Mouse (Mus musculus) effector memory CD4-positive, alpha-beta T cell, adult 5 months (primary cell): Measurements from ENCODE around the gene Gid8. TPM values are rescaled to one million over a fixed set of nuclear protein-coding genes. Genes with fewer than 3 reads are reported as not detected.

Experiments used
- polyA plus RNA-seq: library from polyadenylated mRNA; unstranded; fragments of 100-300 nt; shearing (Covaris generic); gene quantifications from one replicate; pipeline ENCODE4 v1.2.1, GENCODE M21; 2017

The Gid8 gene
- 18.7 TPM for polyA plus RNA-seq

DNA sequence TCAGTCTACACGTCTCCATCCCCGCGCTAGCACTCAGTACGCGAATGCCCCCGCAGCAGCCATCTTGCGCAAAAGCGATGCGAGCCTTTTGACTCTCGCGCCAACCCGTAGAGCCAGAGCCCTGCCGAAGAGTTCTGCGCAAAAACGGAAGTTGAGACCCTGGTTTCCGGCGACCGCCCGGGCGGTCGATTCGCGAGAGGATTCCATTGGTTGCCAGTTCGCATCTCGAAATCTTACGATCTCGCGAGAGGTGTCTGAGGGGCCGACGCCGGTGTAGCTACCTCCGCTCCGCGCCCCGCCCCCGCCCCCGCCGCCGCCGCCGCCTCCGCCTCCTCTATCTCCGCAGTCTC lies at the start of gene Gid8, which contains the start of gene Dido1:
Gene Gid8, plus strand, starts transcription at position 195 of the 350 bp plus-strand sequence.
Gene Dido1, minus strand, starts transcription at position 77 of the 350 bp plus-strand sequence.

DNA sequence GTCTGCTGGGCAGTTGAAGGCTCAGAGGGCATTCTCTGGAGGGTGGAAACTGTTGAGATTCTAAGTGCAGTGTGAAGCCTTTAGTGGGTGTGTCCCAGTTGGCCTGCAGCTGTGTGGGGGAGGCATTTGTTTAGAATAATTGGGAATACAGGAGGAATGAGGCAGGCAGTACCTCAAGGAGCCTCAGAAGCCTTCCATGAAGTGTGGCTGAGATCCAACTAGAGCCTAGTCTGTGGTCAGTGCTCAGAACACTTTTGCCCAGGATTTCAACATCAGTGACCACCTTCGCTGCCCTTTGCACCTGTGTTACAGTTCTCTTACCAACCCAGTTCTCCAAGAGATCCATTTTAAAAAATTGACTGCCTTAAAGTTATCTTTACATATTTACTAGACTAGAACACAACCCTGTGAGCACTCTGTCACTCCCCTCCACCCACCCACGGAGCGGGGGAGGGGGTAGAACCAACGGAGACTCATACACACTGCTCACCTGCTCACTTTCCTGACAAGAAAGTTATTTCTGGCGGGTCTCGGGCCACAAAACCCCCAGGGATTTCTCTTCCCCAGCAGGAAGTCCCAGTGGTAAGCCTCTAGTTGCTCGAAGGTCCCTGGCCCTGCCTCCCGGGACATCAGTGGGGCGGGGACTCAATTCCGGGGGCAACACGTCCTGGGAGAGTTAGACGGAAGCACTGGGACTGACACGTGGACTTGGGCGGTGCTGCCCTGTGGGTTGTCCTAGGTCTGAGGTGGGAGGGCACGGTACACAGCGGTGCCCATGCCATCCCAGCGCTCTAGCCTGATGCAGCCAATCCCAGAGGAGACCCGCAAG lies 14.9 kb downstream of the Gid8 start, which contains the start of gene Slc17a9:
Gene Slc17a9, plus strand, starts transcription at position 679 of the 829 bp plus-strand sequence.

Other genes starting within 250 kb of the Gid8 start
- not detected for gene Ntsr1, start 210.1 kb upstream of the Gid8 start, polyA plus RNA-seq
- 42.8 TPM for gene Mrgbp, start 128.8 kb upstream of the Gid8 start, polyA plus RNA-seq
- gene Ogfr, start 120.9 kb upstream of the Gid8 start, polyA plus RNA-seq, result 62.9 TPM
- gene Col9a3, start 112.3 kb upstream of the Gid8 start, polyA plus RNA-seq, result 0.65 TPM
- not detected for gene Tcfl5, start 67.4 kb upstream of the Gid8 start, polyA plus RNA-seq
- 37.2 TPM for gene Dido1, start 118 bp upstream of the Gid8 start, polyA plus RNA-seq
- 39.4 TPM for gene Slc17a9, start 15.1 kb downstream of the Gid8 start, polyA plus RNA-seq
- gene Bhlhe23, start 66.8 kb downstream of the Gid8 start, polyA plus RNA-seq, result not detected
- 84.3 TPM for gene Ythdf1, start 210.8 kb downstream of the Gid8 start, polyA plus RNA-seq
- gene Birc7, start 218.9 kb downstream of the Gid8 start, polyA plus RNA-seq, result not detected
- gene Nkain4, start 244.6 kb downstream of the Gid8 start, polyA plus RNA-seq, result not detected